Mouse (Mus musculus) kidney, adult 18-20 months (tissue): ENCODE data around the gene Msl2.

ENCODE experiments used
- DNase-seq: peaks from one replicate; pipeline ENCODE4 v3.0.0; 2021

Msl2 gene

GRCm38 (mm10) chr9:101075091-101075581 is 1.2 kb downstream of the Msl2 start:
- peak; percentile 51 for DNase-seq

GRCm38 (mm10) chr9:101075694-101076093 is 1.8 kb downstream of the Msl2 start:
- no peak for DNase-seq

- DNase-seq: peak; percentile 45
These were observed 2.4 kb downstream of the Msl2 start for GRCm38 (mm10) chr9:101076095-101076875.

- DNase-seq: no peak
These were observed 3.6 kb downstream of the Msl2 start for GRCm38 (mm10) chr9:101077486-101077885.

- no peak for DNase-seq
These were observed 4.7 kb downstream of the Msl2 start for GRCm38 (mm10) chr9:101078579-101078978.

- no peak for DNase-seq
These were observed 6.3 kb downstream of the Msl2 start for GRCm38 (mm10) chr9:101080046-101080685.

- no peak for DNase-seq
These were observed 9.8 kb downstream of the Msl2 start for GRCm38 (mm10) chr9:101083728-101084127.

GRCm38 (mm10) chr9:101095425-101095824 is 21.5 kb downstream of the Msl2 start:
- DNase-seq: no peak

- no peak for DNase-seq
These were observed 22.6 kb downstream of the Msl2 start for GRCm38 (mm10) chr9:101096461-101096860.

GRCm38 (mm10) chr9:101097542-101097941 is 23.6 kb downstream of the Msl2 start:
- no peak for DNase-seq

- DNase-seq: no peak
These were observed 25.5 kb downstream of the Msl2 start for GRCm38 (mm10) chr9:101099445-101099844.

- DNase-seq: no peak
These were observed 26.3 kb downstream of the Msl2 start for GRCm38 (mm10) chr9:101100163-101100562.

GRCm38 (mm10) chr9:101101547-101101946 is 27.6 kb downstream of the Msl2 start:
- DNase-seq: no peak

GRCm38 (mm10) chr9:101102288-101102687 is 28.4 kb downstream of the Msl2 start:
- DNase-seq: no peak

- no peak for DNase-seq
These were observed 31.0 kb downstream of the Msl2 start for GRCm38 (mm10) chr9:101104931-101105330.

GRCm38 (mm10) chr9:101105735-101106134 is 31.8 kb downstream of the Msl2 start:
- no peak for DNase-seq

- no peak for DNase-seq
These were observed 33.5 kb downstream of the Msl2 start for GRCm38 (mm10) chr9:101107386-101107785.

- DNase-seq: peak; percentile 42
These were observed 36.1 kb downstream of the Msl2 start for GRCm38 (mm10) chr9:101110013-101110412.

GRCm38 (mm10) chr9:101113317-101113716 is 39.4 kb downstream of the Msl2 start:
- DNase-seq: no peak

- no peak for DNase-seq
These were observed 40.4 kb downstream of the Msl2 start for GRCm38 (mm10) chr9:101114182-101114884.

- DNase-seq: no peak
These were observed 69.7 kb downstream of the Msl2 start for GRCm38 (mm10) chr9:101143635-101144034.

GRCm38 (mm10) chr9:101152872-101153271 is 79.0 kb downstream of the Msl2 start:
- no peak for DNase-seq
